Mouse (Mus musculus): ENCODE measurements at regions not wholly inside any gene's neighbourhood (a gene's known extent, or its start where the extent isn't known, plus 50 kb on each side); places are given as distances from the start of the nearest gene placed in this dataset.
"Not testable (repeated sequence)": the region's sequence is repeated elsewhere in the genome, so short reads cannot be mapped to it uniquely, and the experiment has no call there.

DNA sequence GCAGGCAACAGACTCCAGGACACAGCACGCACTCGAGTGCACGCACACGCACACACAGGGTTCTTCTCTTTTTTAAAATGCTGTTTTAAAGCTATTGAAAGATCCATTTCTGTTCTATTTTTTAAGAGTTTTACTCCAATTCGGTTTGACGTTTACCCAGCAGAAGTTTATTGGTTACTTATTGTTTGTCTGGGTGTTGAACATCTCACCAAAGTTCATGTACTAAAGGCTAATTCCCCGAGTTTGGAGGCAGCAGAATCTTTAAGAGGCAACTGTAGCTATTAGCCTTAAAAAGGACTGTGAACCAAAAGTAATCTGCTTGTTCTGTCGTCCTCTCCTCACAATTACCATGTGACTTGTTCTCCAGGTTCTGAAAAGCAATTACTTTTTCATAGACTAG, 263.0 kb upstream of the Nfia start:
- DNase-seq (ENCODE audit: low read depth, low spot score) = no peak

DNA sequence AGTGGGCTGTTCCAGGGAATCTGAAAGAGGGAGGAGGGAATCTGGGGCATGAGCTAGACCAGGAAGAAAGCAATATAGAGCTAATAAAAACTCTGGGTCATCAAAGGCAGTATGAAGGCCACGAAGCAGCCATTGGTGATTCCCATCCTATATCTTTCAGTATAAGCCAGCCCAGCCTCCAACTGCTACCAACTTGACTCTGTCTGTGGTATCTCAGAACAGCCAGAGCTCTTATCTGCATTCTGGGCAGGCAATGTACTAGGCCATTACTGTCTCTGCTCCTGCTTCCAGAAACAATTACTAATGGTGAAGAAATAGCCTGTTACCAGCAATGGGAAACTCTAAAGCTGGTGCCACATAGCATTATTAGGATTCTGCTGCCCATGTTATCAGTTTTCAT, 266.8 kb upstream of the Nfia start:
- no peak for DNase-seq (ENCODE audit: low read depth, low spot score)

DNA sequence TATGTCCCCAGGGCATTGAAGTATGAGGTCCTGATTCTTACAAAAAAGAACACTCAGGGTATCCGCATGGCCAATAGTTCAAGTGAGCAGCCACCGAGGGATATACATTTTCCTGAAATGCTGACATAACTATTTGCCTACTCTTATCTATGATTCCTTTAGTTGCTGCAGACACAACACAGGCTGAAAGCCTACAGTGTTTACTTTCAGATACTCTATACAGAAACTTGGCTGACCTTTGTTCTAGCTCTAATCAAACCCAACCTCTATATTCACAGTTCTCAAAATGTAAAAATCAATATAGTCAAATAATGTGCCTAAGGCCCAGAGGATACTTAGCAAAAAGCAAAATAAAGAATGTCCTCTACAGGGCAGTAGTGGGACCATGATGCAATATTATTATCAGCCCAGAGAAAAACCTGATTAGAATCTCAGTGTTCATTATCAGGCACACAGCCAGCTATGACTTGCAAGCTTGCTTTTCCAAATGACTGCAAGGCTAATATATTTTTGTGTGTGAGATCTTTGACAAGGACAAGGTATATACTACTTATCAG, 281.2 kb upstream of the Nfia start:
- no peak for DNase-seq (ENCODE audit: low read depth, low spot score)

DNA sequence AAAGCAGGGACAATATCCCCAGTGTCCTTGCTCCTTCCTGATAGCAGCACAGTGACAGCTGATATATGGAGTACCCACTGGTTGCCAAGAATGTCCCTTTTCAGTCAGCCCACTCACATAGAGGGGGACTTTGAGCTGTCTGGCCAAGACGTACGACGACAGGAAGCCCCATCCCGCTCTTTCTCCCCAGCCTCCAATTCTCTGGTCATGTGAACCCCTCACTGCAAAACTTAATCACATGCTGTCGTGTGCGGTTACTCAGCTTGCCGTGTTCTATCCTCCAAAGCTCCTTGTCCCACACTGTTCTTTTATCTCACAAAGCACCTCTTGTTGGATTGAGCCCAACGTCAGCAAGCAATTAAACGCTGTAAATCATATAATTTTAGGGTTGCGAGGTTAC, 286.2 kb upstream of the Nfia start:
- no peak for DNase-seq (ENCODE audit: low read depth, low spot score)

DNA sequence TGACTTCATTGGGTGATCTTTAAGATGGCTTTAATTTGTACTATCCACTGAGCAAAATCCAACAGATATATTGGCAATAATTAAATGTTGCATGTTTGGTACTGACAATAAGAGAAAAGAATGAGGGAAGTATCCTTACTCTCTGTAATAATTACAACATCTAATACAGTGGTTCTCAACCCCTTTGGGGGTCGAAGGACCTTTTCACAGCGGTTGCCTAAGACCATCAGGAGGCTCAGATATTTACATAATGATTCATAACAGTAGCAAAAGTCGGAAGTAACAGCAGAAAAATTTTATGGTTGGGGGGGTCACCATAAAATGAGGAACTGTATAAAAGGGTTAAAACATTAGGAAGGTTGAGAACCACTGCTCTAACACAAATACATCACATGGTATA, 287.3 kb upstream of the Nfia start:
- DNase-seq (ENCODE audit: low read depth, low spot score) = no peak

DNA sequence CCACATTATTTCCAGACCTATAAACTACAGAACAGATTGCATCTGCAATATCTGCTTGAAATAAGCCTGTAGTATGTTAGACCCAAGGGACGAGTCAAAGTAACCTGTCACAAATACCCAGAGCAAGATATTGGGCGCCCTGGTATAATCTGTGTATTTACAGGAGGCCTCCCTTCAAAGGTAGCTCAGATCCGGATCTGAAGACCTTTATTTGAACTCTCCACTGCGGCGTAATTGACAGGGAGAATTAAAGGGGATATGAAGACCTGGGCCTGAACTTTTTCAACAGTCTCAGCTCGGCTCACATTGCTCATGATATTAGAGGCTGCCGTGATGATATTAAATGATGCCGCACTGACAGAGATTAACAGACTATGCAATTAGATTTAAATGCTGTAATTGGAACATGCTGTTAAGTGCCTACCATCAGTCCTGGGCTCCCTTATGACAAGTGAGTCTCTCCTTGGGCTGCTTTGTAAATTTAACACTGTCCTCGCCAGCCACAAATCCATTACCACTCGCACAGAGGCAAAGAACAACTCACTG, 289.8 kb upstream of the Nfia start:
- DNase-seq (ENCODE audit: low read depth, low spot score) = no peak

DNA sequence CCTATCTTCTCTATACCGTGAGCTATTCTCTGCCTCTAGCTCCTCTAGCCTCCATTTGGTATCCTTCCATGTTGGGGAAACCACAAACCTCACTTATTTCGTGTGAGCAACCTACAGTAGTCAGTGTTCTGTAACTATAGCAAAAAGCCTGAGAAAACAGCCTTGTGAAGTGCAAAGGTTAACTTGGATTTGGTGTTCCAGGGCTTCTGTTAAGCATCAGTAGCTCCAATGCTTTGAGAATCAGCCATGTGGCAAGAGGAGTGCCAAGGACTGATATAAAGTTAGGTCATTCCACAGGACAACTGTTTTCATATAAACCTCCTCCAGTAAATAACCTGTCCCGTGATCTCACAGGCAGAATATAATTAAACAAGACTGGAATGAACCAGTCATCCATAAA, 290.7 kb upstream of the Nfia start:
- DNase-seq (ENCODE audit: low read depth, low spot score) = no peak

DNA sequence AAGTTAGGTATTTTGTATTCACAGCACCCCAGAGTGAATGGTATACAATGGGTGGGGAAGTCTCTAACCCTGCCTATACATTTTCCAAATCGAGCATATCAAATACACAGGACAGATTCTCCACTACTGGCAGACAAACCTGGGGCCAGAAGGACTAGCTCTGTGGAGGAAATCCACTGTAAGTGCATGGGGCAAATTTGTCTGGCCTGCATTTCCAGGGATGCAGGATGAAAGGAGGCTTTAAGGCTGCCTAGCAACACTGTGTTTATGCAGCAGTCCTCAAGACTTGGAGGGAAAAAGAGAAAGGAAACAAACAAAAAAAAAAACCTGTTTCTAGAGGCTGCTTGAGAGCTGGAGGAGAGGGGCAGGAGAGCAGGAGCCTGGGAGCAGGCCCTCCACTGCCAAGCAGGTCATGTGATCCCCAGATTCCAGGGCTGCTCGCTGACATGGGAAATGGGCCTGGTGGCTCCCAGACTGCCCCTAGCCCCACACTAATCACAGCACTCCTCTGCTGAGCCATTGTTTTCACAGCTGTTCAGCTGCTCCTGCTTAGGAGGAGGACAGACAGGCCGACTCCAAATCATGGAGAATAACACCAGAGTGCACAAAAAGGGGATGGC, 293.7 kb upstream of the Gm10192 start:
- peak; percentile 82 for DNase-seq (ENCODE audit: low read depth, low spot score)

DNA sequence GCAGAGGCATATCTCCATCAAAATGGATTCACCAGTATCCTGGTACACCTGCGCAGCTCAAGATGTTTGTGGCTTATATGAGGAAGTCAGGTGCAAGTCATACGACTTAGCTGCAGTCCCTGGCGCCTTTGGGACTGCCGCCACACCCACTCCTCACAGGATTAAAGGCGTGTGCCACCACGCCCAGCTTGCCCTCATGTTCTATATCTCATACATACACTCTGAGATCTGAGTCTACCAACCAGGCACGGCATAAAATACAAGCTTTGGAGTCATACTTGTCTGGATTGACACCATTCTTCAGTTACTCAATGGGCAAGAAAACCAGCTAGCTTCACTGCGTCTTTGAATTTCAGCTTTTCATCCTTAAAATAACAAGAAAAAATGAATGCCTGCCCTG, 290.5 kb upstream of the Gm10192 start:
- not testable (repeated sequence) for DNase-seq (ENCODE audit: low read depth, low spot score)

DNA sequence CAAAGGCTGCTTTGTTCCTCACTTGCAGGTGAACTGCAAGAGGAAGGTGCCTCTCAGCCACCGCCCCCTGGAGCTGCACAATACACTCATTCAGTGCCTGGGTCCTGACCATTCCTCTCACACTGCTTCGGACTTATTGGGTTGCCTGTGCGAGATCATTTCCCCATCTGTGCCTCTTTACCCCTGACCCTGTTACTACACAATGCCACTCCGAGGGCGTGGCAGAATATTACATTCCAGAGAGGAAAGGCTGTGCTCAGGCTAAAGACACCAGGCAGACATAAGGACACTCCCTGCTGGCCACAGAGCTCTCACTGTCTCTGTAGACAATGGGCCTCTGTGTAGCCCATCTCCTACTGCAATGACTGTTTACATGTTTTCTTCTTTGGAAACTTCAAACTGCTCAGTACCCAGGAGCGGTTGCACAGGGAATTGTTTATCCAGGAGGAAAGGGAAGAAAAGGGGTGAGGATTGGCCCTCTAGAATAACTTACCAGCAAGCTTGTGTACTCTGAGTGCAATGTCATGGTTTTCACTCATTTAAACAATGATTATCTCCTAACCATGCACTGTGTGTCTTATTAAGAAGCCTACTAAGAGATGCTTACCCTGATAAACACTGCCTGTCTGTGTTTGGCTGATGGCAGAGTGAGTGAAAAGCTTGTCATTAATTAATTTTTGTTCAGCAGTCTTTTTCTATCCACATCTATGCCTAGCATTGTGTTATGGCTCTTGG, 283.1 kb upstream of the Gm10192 start:
- peak; percentile 78 for DNase-seq (ENCODE audit: low read depth, low spot score)

DNA sequence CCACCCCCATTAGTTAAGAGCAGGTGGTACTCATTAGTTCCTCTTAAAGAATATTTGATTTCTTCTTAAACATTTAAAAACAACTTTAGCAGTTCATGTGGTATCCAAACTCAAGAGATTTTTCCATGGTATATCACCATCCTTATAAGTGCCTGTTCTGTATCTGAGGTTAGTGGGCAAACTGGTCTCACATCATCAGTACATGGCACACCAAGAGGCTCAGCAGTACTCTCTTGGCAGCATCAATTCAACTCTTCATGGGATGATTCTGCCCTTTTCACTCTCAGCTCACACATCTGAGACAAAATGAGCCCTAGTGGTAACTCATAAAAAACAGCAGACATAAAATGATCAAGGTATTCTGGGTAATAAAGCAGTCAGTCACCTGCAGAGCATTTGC, 282.6 kb upstream of the Gm10192 start:
- DNase-seq (ENCODE audit: low read depth, low spot score) = no peak

DNA sequence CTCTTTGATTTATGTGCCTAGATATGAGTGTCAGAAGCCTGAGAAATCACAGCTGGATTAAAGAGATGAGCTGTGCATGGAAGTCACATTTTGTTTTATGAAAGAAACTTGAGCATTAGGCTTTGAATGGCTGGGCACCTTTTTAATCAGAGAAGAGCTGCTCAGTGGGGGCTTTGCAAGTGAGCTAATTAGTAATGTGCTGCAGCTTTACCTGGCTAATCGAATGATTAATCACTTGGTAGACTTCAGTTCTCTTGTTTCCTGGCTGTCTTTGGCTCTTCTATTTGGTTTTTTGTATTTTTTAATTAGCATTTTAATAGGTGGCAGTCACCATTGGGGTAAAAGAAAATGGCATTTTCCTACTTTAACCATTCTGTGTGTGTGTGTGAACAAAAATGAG, 278.2 kb upstream of the Gm10192 start:
- no peak for DNase-seq (ENCODE audit: low read depth, low spot score)

DNA sequence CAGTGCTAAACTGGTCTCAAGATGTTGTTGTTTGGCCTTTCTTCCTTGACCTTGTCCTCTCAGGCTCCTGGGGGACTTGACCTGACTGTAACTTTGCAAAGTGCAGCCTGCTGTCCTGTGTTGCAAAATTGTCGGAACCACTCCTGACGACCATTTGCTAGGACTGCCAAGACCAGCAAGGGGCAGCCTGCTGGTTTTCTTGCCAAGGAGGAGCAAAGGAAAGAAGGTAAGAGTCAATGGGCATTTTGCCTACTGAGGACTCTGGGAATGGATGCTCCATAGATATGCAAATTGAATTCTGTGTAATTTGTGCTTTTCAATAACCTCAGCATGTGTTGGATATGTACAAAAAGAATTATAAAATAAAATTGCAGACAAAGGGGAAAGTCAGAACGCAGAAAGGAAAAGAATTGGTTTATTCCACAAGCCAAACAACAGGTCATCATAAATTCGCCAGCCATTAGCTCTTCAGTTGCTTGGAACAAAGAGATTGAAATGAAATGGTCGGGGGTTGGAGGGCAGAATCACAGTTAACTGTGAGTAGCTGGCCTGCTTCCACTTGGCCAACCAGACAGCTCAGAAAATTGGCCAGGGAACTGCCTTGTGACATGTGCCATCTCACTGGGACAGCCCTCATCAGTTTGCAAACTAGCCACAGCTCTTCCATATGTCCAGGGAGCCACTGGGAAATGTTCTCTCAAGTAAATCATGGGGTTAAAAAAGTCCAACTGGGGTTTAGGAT, 256.5 kb upstream of the Gm10192 start:
- DNase-seq (ENCODE audit: low read depth, low spot score) = no peak

DNA sequence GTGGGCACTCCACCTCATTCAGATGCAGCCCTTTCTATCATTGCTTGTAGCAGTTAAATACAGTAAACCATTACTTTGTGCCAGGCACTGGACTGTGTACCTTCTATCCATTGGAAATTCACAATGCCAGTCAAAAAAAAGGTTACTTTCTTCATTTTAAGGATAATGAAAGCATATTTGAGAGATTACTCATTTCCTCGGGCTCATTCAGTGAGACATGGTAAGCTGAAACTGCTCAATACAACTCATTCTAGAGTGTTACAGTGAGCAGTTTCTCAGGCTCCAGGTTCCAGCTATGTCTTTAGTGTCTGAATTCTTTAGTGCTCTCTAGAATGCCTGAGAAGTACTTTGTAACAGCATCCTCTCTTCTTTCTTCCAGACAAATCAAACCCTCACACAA, 249.7 kb upstream of the Gm10192 start:
- DNase-seq (ENCODE audit: low read depth, low spot score) = no peak

DNA sequence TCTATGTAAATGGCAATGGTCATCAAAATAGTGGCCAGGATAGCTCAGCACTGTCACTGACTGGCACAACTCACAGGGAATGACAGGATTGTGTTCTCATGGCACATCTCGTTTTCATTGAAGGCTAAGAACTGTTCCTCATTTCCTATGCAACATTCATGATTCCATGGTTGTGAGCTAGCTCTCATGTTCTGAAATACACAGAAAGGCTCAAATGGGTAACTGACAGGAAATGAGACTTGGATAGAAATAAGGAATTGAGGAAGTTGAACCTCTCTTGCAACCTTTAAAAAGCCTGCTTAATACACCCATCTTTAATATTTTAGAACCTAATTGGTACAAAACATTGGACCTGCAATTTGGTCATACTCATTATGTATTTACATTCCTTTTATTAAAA, 249.1 kb upstream of the Gm10192 start:
- no peak for DNase-seq (ENCODE audit: low read depth, low spot score)

DNA sequence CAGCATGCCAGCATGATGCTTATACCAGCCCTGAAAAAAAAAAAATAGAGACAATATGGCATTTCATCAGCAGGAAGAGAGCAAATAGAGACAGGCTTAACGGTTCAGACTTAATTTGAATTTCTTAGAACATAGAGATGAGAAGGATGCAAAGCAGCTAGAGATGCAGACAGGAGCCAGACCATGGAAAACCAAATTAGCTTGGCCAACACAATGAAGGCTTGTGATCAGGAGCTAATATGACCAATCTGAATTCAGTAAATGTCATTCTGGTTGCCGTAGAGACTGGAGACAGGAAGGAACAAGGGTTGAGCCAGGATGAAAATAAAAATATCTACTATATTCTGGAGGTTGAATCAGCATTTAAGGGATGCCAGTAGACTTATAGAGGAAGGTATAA, 248.3 kb upstream of the Gm10192 start:
- no peak for DNase-seq (ENCODE audit: low read depth, low spot score)

DNA sequence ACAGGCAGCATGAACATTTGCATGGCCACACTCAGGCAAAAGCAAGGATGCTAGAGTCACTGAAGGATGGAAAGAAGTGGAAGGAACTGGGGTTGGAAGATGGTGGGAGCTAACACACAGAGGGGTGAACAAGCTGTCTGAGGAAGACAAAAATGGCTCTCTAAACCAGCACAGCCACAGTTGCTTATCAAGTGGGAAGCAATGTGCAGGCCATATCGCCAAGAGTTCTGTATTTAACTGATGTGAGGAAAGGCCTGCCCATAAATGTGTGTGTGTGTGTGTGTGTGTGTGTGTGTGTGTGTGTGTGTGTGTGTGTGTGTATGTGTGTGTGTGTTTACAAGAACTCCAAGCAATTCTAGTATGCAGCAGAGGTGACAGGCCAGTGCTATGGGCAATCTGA, 236.9 kb upstream of the Gm10192 start:
- no peak for DNase-seq (ENCODE audit: low read depth, low spot score)

DNA sequence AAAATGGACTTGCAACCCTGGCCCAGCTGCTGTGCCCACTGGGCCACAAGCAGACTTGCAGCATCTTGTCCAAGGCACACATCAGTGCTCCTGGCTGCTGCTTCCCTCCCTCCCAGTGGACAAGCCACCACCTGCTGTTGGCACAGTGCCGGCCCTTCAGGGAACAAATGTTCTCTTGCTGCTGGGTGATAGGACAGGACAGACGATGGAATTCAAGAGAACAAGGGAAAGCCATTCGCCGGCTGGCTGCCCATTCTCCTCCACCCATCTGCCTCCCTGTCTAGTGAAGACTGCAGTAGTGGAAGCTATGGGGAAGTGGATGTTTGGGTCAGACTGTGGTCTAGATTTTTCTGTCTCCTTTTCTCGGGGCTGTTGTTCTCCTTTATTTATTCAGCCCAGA, 235.7 kb upstream of the Gm10192 start:
- DNase-seq (ENCODE audit: low read depth, low spot score) = no peak

DNA sequence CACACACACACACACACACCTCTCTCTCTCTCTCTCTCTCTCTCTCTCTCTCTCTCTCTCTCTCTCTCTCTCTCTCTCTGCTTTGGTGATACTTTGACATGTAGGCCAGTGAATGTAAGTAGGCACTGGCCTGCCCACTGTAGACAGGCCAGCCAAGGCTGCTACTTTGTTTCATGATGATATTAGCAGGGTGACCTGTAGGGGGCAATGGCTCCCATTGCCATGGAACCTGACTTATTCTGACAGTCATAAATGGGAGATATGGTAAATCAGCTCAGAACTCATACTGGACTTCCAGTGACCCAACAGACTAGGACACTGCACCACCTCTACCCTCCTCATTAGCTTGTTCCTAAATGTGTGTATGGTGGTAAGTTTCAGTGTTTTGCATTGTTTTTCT, 235.0 kb upstream of the Gm10192 start:
- DNase-seq (ENCODE audit: low read depth, low spot score) = no peak

DNA sequence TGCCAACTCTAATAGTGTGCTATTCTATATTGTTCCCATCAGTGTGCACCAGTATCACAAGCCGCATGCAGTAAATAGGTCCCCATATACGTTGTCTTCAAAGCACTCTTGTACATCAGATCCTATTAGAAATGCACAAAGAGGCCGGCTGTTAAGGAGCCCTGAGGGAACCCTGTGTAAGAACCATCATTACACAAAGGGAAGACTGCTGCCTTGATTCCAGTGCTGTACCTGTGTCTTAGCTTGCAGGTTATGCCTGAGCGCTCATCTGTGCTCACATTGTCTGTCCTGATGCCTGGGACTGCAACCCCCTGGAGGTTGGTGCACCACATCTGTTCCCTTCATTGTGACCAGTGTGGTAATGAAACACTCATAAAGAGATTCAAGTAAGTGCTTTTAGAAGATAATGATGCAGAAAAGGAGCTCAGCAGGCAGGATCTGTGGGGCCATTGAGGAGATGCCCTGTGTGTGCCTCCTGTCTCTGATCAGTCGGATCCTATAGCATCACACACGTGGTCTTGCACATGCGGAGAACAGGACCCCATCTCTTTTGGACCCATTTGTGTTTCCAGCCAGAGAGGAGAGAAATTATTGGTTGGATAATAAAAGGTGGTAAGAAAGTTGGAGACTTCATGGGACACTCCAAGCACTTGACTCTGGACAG, 225.8 kb upstream of the Gm10192 start:
- DNase-seq (ENCODE audit: low read depth, low spot score) = no peak

DNA sequence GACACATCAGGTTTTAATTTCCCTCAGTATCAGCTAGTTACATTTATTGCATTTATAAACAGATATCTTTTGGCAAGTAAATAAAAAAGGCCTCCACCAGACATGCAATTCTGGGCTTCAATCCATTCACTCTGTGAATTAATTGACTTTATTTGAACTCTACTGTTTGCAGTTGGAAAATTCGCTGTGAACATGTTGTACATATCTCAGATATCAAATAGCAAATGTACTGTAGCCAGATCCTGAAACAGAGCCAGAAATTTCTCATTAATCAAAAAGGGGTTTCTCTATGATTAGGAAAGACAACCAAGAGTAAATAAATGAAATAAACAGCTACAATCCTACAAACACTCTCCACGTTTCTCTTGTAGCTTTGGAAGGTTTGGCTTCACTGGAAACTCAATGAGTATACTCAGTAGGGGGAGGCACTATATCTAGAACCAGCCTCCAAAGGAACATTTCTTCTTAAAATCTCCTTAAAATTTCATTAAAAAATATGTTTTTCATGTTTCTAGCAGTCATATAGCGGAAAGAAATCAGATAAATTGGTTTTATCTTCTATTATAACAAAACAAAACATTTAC, 211.8 kb upstream of the Gm10192 start:
- no peak for DNase-seq (ENCODE audit: low read depth, low spot score)

DNA sequence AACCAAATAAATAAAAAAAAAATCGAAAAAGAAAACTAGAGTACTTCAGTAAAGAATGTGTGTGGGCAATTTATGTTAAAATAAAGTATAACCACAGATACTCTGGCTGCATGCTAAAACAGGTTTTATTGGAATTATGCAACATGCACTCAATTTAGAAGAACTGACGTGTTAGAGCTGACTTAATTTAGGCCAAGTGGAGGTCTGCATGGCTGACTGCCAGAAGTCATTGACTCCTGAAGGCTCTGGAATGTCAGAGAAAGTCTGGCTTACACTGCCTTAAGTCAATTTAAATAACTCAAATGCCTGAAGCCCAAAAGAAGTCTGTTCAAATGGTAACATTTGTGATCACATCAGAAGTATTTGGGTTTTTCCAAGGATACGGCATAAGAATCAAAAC, 198.1 kb upstream of the Gm10192 start:
- DNase-seq (ENCODE audit: low read depth, low spot score) = peak; percentile 28
